Mouse (Mus musculus) G1E (cell line): ENCODE results near the gene Cbx4. TPM values are rescaled to one million over a fixed set of nuclear protein-coding genes. Genes with fewer than 3 reads are reported as not detected.
"Not testable (repeated sequence)": the region's sequence is repeated elsewhere in the genome, so short reads cannot be mapped to it uniquely, and the experiment has no call there.

Source experiments
- ATAC-seq: 2 replicates; pipeline ENCODE4 v1.8.0; 2016; ENCODE audit warnings: mild to moderate bottlenecking; ENCODE audit not compliant: insufficient number of reproducible peaks, poor library complexity, low FRiP score, severe bottlenecking; ENCODE audit errors: extremely low read depth
- DNase-seq: peaks from one replicate; pipeline ENCODE4 v3.0.0; 2012; ENCODE audit warnings: low spot score
- H3K27me3 ChIP-seq: 2 replicates; pipeline ENCODE4 v1.6.1; 2012; ENCODE audit warnings: mild to moderate bottlenecking, low read length, inconsistent platforms; ENCODE audit not compliant: insufficient read depth
- H3K36me3 ChIP-seq: replicated peaks from 2 replicates; pipeline ENCODE3; 2012; ENCODE audit warnings: mild to moderate bottlenecking, inconsistent platforms
- H3K4me1 ChIP-seq: 2 replicates; pipeline ENCODE4 v1.6.1; 2012; ENCODE audit warnings: low read depth, low read length, inconsistent platforms, mixed read lengths; ENCODE audit not compliant: insufficient read depth
- H3K4me3 ChIP-seq: 2 replicates; pipeline ENCODE4 v1.5.1; 2012; ENCODE audit warnings: low read depth, mild to moderate bottlenecking, inconsistent platforms, low read length, moderate library complexity, mixed read lengths
- H3K9me3 ChIP-seq: replicated peaks from 2 replicates; pipeline ENCODE4 v1.6.1; 2012; ENCODE audit warnings: inconsistent platforms
- CTCF ChIP-seq: IDR thresholded peaks from 2 replicates; pipeline ENCODE4 v1.5.1; 2012; ENCODE audit warnings: low read depth, low read length, inconsistent platforms, mixed read lengths
- GATA1 ChIP-seq: IDR thresholded peaks from 2 replicates; pipeline ENCODE4 v1.6.1; 2012; ENCODE audit warnings: borderline replicate concordance, low read length, inconsistent platforms, mixed read lengths
- GATA2 ChIP-seq: IDR thresholded peaks from 2 replicates; pipeline ENCODE4 v1.6.1; 2012; ENCODE audit warnings: low read depth, low read length, inconsistent platforms, borderline replicate concordance
- POLR2AphosphoS5 ChIP-seq: IDR thresholded peaks from 2 replicates; pipeline ENCODE4 v1.6.1; 2012; ENCODE audit warnings: low read depth, low read length, inconsistent platforms; ENCODE audit not compliant: insufficient replicate concordance
- TAL1 ChIP-seq: conservative IDR thresholded peaks from 2 replicates; pipeline ENCODE4 v1.6.1; 2012; ENCODE audit warnings: low read depth, low read length, inconsistent platforms, mixed read lengths
- polyA plus RNA-seq: library from polyadenylated mRNA; stranded (reverse); fragments of >175 nt; gene quantifications from 2 replicates; pipeline ENCODE4 v1.2.3, GENCODE M21; 2012
- total RNA-seq, 2 experiments: library from RNA; stranded (forward) in 1 of 2; stranded (reverse) in 1 of 2; fragments of 200-1000 nt in 1 of 2; fragments of >200 nt in 1 of 2; fragmentation: Nextera tagmentation in 1 of 2; gene quantifications; 2 replicates each; pipeline ENCODE4 v1.2.3; 2014 to 2017

Cbx4 gene
- total and polyA plus RNA-seq, 3 experiments, result 0.03 TPM; not detected in 2

DNA sequence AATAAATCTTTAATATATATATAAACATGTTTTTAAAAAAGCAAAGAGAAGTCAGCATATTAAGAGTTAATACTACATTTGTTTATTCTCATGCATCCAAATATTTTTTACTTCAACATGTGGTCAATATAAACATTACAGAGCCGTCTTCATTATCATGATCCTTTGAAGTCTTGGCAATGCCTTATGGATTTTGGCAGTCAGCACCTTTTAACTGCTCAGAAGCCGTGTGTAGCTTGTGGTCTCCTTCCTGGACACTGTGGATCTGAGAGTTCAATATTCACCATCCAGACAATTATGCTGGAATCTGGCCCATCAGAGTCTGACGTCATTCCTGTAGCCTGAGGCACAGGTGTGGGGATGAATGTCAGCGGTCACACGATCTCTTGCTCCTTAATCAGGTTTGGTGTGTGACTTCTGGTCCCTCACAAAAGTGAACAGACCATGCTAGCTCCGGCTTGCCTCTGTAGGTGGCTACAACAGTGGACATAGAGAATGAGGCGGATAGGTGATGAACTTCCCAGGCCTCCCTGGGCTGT is 19.1 kb upstream of the Cbx4 start:
- Histone ChIP-seq H3K4me3 (no peak overlapping the region), H3K27me3 (no peaks in the 10 kb centered on the region), H3K4me1 (no peaks in the 10 kb centered on the region), H3K36me3 (no peaks in the 10 kb centered on the region), H3K9me3 (peaks cover 68% of the 10 kb centered on the region)
- TF ChIP-seq POLR2AphosphoS5 (no peak), CTCF (no peak), TAL1 (no peak), GATA1 (no peak), GATA2 (no peak)
- no peak for DNase-seq
- no peak for ATAC-seq

DNA sequence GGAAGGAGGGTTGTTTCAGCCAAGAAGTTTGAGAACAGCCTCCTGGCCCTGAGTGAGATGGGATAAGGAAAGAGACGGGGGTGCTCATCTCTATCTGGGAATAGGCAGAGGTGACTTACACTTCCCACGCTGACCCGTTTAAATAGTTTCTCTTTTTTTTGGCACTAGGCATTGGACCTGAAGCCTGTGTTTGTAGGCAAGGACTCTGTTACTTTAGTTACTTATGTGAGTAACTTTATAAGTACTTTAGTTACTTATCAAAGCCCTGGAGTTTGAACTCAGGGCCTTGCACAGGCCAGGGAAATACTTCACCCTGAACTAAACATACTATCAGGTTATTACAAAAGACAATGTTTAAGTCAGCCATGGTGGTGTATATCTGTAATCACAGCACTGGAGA is 18.0 kb upstream of the Cbx4 start:
- Histone ChIP-seq H3K36me3 (no peaks in the 10 kb centered on the region), H3K4me1 (no peaks in the 10 kb centered on the region), H3K9me3 (peaks cover 66% of the 10 kb centered on the region), H3K27me3 (no peaks in the 10 kb centered on the region), H3K4me3 (no peak overlapping the region)
- TF ChIP-seq TAL1, result no peak
- TF ChIP-seq CTCF, result no peak
- TF ChIP-seq POLR2AphosphoS5, result no peak
- ATAC-seq (no peak), DNase-seq (no peak)

DNA sequence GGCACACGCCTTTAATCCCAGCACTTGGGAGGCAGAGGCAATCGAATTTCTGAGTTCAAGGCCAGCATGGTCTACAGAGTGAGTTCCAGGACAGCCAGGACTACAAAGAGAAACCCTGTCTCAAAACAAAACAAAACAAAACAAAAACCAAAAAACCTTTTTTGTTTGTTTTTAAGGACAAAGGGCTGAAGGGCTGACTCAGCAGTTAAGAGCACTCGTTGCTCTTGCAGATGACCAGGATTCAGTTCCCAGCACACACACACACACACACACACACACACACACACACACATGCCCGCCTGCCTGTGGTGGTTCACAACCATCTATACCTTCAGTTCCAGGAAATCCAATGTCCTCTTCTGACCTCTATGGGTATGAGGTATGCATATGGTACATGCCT is 14.3 kb upstream of the Cbx4 start:
- H3K27me3 ChIP-seq, ATAC-seq, DNase-seq, H3K4me1 ChIP-seq, H3K36me3 ChIP-seq, H3K4me3 ChIP-seq: not testable (repeated sequence)
- peaks cover 60% of the 10 kb centered on the region for H3K9me3 ChIP-seq

DNA sequence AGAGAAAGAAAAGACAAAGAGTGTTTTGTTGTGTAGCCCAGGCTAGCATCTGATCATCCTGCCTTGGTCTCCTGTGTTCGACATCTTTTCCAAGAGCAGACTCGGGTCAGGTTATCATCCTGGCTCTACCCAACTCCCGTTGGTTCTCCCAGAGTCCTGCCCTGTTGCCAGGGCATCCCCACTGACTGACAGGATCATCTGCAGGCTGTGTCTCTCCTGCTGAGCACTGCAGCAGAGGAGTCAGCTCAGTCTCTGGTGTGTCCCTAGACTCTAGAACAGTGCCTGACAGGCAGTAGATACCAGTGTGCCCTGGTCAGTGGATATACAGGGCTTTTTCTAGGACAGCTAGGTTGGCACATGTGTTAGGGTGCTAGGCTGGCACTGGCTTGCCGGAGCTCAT is 12.2 kb upstream of the Cbx4 start:
- Histone ChIP-seq H3K9me3 (peaks cover 60% of the 10 kb centered on the region), H3K36me3 (no peaks in the 10 kb centered on the region), H3K4me3 (no peak overlapping the region), H3K27me3 (no peaks in the 10 kb centered on the region), H3K4me1 (no peaks in the 10 kb centered on the region)
- ATAC-seq, result no peak
- TF ChIP-seq POLR2AphosphoS5, result no peak
- no peak for TF ChIP-seq GATA1
- no peak for TF ChIP-seq GATA2
- TF ChIP-seq CTCF, result no peak
- TF ChIP-seq TAL1, result no peak
- no peak for DNase-seq

DNA sequence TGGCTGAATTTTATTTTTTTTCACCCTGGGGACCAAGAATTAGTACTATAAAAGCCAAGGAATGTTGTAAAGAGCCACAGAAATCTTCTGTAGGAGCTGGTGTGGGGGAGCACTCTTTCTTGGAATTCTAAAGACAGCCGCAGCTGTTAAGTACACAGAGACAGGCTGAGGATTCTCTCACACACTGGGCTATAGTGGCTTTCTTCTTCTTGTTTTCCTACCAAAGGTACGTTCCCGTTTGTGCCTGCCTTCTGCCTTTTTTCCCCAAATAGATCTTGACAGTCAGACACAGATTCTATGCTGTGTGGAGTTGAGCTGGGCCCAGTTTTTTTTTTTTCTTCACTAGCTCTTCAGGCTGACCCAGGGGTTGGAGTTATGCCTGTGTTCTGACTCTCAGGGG is 9.4 kb upstream of the Cbx4 start:
- TF ChIP-seq GATA1 (no peak), GATA2 (no peak), CTCF (no peak), TAL1 (no peak), POLR2AphosphoS5 (no peak)
- ATAC-seq, result no peak
- Histone ChIP-seq H3K27me3 (no peaks in the 10 kb centered on the region), H3K4me3 (no peak overlapping the region), H3K9me3 (peaks cover 68% of the 10 kb centered on the region), H3K36me3 (no peaks in the 10 kb centered on the region), H3K4me1 (no peaks in the 10 kb centered on the region)
- no peak for DNase-seq

DNA sequence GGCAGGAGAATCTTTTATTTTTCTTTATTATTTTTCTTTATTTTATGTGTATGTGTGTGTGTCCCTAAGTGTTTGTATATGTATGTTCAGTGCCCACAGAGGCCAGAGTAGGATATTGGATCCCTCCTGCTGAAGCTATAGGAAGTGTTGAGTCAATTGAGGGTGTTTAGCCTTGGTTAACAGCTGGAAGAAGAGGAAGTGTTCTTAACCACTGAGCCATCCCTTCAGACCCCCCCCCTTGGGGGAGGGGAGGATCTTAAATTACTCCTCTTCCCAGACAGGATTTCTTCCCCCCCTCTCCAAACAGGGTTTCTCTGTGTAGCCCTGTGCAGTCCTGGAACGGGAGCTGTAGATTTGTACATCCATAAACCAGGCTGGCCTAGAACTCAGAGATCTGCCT is 7.3 kb upstream of the Cbx4 start:
- no peak for TF ChIP-seq GATA2
- TF ChIP-seq POLR2AphosphoS5, result no peak
- no peak for TF ChIP-seq CTCF
- no peak for TF ChIP-seq TAL1
- TF ChIP-seq GATA1, result no peak

DNA sequence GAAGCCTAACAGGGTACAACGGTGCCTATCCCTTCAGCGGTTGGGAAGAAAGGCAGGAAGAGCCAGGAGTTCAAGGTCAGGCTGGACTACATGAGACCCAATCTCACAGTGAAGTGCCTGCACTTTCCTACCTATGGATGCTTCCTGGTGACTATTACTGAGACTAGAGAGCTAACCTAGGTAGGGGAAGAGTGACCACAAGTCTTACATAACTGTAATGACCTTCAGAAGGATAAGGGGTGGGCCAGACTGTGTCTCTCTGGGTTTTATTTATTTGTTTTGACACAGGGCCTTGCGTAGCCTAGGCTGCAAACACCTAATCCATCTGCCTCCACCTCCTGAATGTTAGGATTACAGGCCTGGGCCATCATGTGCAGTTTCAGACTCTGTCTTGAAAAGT is 6.3 kb upstream of the Cbx4 start:
- Histone ChIP-seq H3K4me1 (no peaks in the 10 kb centered on the region), H3K36me3 (no peaks in the 10 kb centered on the region), H3K9me3 (peaks cover 78% of the 10 kb centered on the region), H3K4me3 (no peak overlapping the region), H3K27me3 (no peaks in the 10 kb centered on the region)
- no peak for DNase-seq
- no peak for ATAC-seq
- TF ChIP-seq GATA1 (no peak), GATA2 (no peak), TAL1 (no peak), POLR2AphosphoS5 (no peak), CTCF (no peak)

More for the DNA sequence above, 7.3 kb upstream of the Cbx4 start:
- DNase-seq (no peak), ATAC-seq (no peak)
- Histone ChIP-seq H3K4me3 (no peak overlapping the region), H3K36me3 (no peaks in the 10 kb centered on the region), H3K9me3 (peaks cover 75% of the 10 kb centered on the region), H3K27me3 (no peaks in the 10 kb centered on the region), H3K4me1 (no peaks in the 10 kb centered on the region)
